Mouse (Mus musculus) naive thymus-derived CD4-positive, alpha-beta T cell, adult 2 months (primary cell): ENCODE data around the gene Trim46.

Experiments used
- DNase-seq: peaks from one replicate; pipeline ENCODE4 v3.0.0-alpha.2; 2011; ENCODE audit warnings: low read depth

Trim46 gene

GRCm38 (mm10) chr3:89246261-89247100 is at the start of gene Trim46:
Gene Trim46 (minus strand): TSS chr3:89246309.
- peak; percentile 92 for DNase-seq

GRCm38 (mm10) chr3:89295685-89296230 is 49.6 kb upstream of the Trim46 start:
- DNase-seq = no peak

GRCm38 (mm10) chr3:89294195-89294594 is 48.1 kb upstream of the Trim46 start:
- no peak for DNase-seq

- no peak for DNase-seq
Observed at GRCm38 (mm10) chr3:89293247-89293918, 47.3 kb upstream of the Trim46 start.

- DNase-seq = no peak
Observed at GRCm38 (mm10) chr3:89292303-89292702, 46.2 kb upstream of the Trim46 start.

- no peak for DNase-seq
Observed at GRCm38 (mm10) chr3:89291874-89292273, 45.8 kb upstream of the Trim46 start.

DNA sequence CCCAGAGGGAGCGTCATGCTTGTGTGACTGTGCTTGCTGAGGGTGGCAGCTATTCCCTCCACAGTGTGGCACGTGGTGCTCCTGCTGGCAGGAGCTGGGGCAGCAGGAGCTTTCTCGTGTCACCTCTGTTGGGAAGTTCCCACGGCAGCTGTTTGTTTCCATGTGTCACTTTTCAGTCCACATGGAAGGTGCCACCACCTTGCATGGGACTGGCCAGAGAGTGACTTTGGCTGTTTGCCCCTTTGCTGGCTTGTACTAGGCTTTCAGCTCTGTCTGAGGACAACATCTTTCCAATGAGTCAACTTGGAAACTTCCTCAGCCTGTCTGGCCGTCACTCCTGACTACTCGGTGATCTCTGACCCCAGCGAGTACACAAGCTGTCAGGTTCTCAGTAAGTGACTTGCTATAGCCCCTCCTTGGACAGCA is 42.4 kb upstream of the Trim46 start:
- DNase-seq = no peak

- no peak for DNase-seq
Observed at GRCm38 (mm10) chr3:89287286-89287685, 41.2 kb upstream of the Trim46 start.

DNA sequence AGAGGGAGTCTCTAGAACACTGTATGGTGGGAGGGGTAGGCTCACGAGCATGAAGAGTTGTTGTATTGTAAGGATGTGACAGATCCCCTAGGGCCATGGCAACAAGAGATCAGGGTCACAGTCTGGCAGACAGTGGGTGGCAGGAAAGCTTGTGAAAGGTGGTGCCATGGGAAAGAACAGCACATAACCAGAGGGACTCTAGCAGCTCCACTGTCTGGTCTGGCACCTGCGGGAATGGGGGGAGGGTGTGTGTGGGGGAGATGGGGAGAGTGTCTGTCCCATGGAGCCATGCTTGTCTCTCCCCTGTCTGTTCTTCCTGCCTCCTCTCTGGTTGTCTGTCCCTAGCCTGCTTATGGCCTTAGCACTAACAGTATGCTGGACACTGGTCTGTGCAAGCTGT is 39.4 kb upstream of the Trim46 start:
- DNase-seq = no peak

DNA sequence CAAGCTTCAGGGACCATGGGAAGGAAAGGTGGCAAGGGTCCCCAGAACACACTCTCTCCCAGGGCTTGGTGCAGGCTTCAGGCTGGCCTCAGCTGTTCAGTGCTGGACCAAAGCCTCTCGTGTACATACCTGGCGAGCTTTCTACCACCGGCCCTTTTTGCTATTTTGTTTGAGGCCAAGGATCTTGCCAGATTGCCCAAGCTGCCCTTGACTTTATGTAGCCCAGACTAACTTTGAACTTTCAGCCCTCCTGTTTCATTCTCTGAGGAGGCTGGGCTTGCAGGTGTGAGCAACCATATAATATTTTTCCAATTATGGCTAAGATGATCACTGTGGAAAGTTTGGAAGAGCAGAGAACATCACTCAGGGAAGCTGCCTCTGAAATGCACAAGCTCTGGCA is 38.2 kb upstream of the Trim46 start:
- DNase-seq = no peak

DNA sequence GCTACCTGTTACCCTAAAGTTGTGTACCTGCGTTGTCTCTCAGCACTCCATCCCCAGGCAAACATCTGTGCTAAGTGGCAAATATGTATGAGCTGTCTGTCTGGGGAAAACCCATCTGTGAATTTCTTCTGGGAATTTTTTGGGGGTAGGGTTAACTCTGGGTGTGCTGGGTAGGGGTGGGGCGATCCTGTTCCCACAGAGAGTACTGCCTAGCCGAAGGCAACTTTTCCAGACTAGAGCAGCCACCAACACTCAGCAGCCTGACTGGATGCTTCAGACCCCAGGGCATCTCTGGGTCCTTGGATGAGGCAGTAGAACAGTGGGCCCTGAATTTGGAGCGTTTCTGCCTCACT is 36.2 kb upstream of the Trim46 start:
- DNase-seq = no peak

DNA sequence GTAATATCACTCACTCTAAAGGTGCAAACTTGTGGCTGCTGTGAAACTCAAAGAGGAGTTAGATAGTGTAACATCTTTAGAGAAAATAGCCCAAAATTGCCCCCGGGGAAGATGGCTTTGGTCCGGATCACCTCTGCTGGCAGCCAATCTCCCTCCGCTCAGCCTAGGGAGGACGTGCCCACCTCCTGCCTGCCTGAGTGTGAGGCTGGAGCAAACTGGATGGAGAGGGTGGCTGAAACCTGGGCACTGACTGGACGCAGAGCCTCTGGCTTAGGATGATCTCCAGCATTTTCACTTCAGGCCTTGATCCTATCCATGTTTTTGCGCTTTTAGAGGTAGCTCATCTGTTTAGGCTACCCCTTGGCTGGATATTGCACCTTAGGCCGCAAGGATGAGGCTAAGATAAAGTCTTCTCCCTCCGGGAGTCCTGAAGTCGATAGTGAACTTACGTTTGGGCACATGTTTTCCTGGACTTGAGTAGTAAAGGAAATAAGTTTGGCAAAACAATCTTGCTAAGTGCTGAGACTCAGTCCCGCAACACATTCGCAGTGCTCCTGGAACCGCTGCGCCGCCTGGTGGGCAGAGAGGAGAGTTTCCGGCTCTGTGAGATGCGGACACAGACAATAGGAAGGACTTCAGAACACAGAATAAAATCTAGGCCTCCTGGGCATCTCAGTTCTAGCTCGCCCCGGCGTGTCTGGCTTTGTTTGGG is 35.6 kb upstream of the Trim46 start:
- DNase-seq = peak; percentile 91

GRCm38 (mm10) chr3:89280606-89281511 is 34.8 kb upstream of the Trim46 start, which contains the start of gene Efna1:
Gene Efna1 (minus strand): TSS chr3:89281142.
- DNase-seq = peak; percentile 53

- peak; percentile 46 for DNase-seq
Observed at GRCm38 (mm10) chr3:89280050-89280605, 34.0 kb upstream of the Trim46 start.

DNA sequence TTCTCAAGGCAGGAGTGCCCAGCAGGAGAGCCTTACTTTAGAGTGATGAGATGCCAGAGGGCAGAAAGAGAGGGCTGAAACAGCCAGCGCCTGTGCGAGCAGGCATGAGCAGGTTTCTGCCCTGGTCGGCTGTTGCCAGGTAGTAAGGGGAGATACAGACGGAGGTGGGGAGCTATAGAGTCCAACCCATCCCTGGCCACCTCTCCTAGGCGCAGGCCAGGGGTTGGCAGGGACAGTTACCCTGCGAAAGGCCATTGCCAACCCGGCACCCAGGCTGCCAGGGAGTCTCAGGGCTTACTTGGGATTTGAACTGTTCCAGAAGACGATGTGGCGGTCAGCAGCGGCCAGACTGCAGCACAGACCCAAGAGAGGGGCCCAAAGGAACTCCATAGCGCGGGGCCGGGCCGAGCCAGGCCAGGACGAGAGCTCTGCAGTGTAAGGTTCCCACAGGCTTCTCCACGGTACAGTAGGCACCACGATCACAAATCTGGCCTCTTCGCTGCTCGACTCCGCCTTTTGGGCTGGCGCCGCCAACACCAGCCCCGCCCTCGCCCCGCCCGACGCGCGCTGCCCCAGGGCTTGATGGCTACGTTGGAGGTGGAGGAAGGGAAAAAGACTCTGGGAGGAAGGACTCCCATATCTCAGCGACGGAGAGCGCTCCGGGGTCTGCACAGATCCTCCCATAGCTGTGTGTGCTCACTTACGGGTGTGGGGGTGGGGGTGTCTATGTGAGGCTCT is 33.2 kb upstream of the Trim46 start:
- peak; percentile 58 for DNase-seq

DNA sequence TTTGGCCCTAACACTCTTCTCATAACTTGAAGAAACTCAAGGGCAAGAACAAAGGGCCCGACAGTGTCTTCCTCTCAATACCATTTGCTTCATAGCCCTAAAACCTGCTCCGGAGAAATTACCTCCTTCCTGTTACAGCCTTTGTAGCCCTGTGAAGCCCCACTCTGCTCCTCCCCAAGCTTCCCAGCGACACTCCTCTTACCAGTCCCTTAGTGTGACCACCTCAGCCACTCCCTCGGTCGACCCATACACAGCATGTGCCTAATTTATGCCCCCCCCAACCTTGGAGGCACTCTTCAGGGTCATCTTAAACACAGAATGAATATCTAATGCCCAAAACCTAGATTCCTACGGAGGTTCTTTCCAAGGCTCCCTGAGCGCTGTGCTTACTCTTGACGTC is 32.5 kb upstream of the Trim46 start:
- DNase-seq = no peak

GRCm38 (mm10) chr3:89278107-89278506 is 32.0 kb upstream of the Trim46 start:
- no peak for DNase-seq

DNA sequence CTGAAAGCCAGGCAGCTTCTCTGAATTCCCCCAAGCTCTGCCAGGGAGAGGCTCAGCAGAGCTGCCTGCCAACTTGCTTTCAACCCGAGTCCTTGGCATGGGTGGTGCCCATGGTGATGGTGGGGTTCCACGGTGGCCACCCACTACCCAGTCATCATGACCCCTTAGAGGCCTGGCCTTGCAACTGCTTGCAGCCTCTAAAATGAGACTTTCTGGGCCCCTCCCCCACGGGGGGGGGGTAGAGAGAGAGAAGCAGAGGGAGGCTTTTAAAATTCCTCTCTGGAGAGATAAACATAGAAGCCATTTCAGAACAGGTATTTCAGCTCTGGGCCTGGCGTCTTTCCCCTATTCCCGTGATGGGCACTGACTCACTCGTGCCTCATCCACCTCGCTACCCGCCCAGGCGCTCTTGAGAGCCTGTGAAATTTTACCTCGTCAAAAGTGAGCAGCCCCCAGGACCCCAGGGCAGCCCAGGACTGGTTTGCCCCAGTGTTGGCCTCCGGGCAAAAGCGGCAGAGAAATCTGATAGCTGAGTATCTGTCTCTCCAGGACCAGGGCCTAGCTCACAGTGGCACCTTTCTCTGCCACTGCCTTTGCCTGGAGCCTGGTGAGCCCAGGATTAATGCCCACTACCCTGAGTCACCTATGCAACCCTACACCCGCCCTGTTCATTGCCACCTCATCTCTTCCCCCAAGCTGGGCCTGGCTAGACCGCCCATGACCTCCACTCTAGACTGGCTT is 31.3 kb upstream of the Trim46 start:
- DNase-seq = no peak

- no peak for DNase-seq
Observed at GRCm38 (mm10) chr3:89276061-89276460, 30.0 kb upstream of the Trim46 start.

- DNase-seq = no peak
Observed at GRCm38 (mm10) chr3:89271760-89272159, 25.7 kb upstream of the Trim46 start.
